Comparison of ENCODE assay signal across 7 mouse cellular contexts in the genomic region with DNA sequence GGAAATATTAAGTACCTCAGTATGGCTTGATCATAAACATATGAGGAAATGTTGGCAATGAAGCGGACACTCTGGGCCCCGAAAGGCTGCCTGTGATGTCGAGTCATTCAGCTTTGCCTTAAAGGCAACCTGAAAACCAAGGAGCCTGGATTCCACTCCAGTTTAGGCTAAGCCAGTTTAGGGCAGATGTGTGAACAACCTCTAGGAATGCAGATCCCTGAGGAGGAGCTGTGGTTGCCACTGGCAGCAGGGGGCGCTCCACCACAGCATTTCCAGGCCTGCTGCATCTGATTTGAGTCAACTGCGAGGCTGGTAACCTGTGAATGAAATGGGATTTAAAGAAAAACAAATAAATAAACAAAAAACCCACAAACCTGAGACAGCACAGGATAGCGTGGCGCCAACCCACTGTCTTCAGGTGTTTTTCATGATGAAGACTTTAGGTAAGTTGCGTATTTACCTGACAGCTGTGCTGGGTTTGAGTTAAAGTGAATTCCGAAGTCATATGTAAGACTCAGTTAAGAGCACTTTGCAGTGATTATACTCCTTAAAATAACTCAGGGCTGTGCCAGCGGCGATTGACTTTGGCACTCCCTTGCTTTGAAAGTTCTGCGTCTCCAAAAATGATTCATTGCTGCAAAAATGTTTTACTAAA. TPM values are rescaled to one million over a fixed set of nuclear protein-coding genes. Genes with fewer than 3 reads are reported as not detected.
DNase-seq lines count a peak whose midpoint lies in the region; ATAC-seq and TF ChIP-seq lines count a peak whose summit lies in the region.

No protein-coding gene starts in this region.

- WGBS in midbrain, embryonic 11.5 days = 29% methylated on average over 12 of the region's 12 CpGs

- ATAC-seq in inflammation-experienced regulatory T-cells, adult 6 months = peak; percentile 79
- peak; percentile 81 for ATAC-seq in midbrain, embryonic 11.5 days (ENCODE audit: low FRiP score)

- H3K4me3 ChIP-seq in left cerebral cortex, adult 2 months = no peak overlapping the region
- H3K4me3 ChIP-seq in midbrain, embryonic 11.5 days (ENCODE audit: low read depth, low read length) = no peak overlapping the region

- DNase-seq in WW6 (ENCODE audit: low read depth, low spot score) = peak; percentile 61
- peak; percentile 88 for DNase-seq in cerebellum, adult 9-10 months
- DNase-seq in frontal cortex, postnatal 25 days (ENCODE audit: low spot score in 2 of 2) = peak; percentile 73 to 78
- DNase-seq in left cerebral cortex, adult 2 months (ENCODE audit: extremely low spot score in 1 of 2, low spot score in 2 of 2) = peak; percentile 80 to 90
- DNase-seq in midbrain, embryonic 11.5 days (ENCODE audit: low spot score, missing footprints) = peak; percentile 97
- peak; percentile 33 to 38 for DNase-seq in spleen, postnatal 14 days (ENCODE audit: low spot score in 2 of 2)

- no peak overlapping the region for H3K4me2 ChIP-seq in midbrain, embryonic 11.5 days

- no peaks in the 10 kb centered on the region for H3K27me3 ChIP-seq in midbrain, embryonic 11.5 days (ENCODE audit: control insufficient read depth, insufficient read depth, low read length)

- no peaks in the 10 kb centered on the region for H3K36me3 ChIP-seq in midbrain, embryonic 11.5 days (ENCODE audit: control insufficient read depth, insufficient read depth, low read length)

- peak; percentile 94 for TF ChIP-seq CTCF in left cerebral cortex, adult 2 months (IDR thresholded peaks at IDR 0.05)

- H3K9me3 ChIP-seq in midbrain, embryonic 11.5 days (ENCODE audit: control insufficient read depth, low read length) = no peaks in the 10 kb centered on the region

- no peak overlapping the region for H3K9ac ChIP-seq in midbrain, embryonic 11.5 days (ENCODE audit: low read length)

- H3K27ac ChIP-seq in left cerebral cortex, adult 2 months = no peak overlapping the region
- no peak overlapping the region for H3K27ac ChIP-seq in midbrain, embryonic 11.5 days (ENCODE audit: low read depth, low read length)

- intact Hi-C loops in left cerebral cortex, adult 2 months (cut with DNase I) = loop anchor here (1.0 to 2.0 kb wide), 3 partner anchors 130 to 427 kb away; no protein-coding TSS in a partner anchor

- no peaks in the 10 kb centered on the region for H3K4me1 ChIP-seq in midbrain, embryonic 11.5 days (ENCODE audit: control insufficient read depth, insufficient read depth, low read length)

RNA-seq across cellular contexts. Expression of gene Slc24a3, which starts 6.4 kb away (rescaled TPM):
- 1 to 10 TPM; 1.1 to 1.7 (median 1.2) TPM for polyA plus RNA-seq in inflammation-experienced regulatory T-cells, adult 6 months (2017; shearing (Covaris generic))
- total RNA-seq in left cerebral cortex, adult 2 months (2021) = 100 to 1,000 TPM; 108 to 113 TPM
- 1.6 and 1.9 TPM in 2 replicates for polyA plus RNA-seq in midbrain, embryonic 11.5 days (2014; fragmentation: Nextera tagmentation; extraction: Ambion mirVana)

Comparison
In these comparisons a context has a peak if more than half of its experiments do, and no peak if none do; other contexts are left out.
1. DNase-seq: peak in every context shown above with its lines; median percentile 97 in midbrain, embryonic 11.5 days; 88 in cerebellum, adult 9-10 months; 85 in left cerebral cortex, adult 2 months; 76 in frontal cortex, postnatal 25 days; 61 in WW6; 36 in spleen, postnatal 14 days.